Mouse (Mus musculus): Measurements from ENCODE around the gene Hapln4. TPM values are rescaled to one million over a fixed set of nuclear protein-coding genes. Genes with fewer than 3 reads are reported as not detected.

The Hapln4 gene
- polyA plus RNA-seq, 1 experiment = 0.74 TPM

DNA sequence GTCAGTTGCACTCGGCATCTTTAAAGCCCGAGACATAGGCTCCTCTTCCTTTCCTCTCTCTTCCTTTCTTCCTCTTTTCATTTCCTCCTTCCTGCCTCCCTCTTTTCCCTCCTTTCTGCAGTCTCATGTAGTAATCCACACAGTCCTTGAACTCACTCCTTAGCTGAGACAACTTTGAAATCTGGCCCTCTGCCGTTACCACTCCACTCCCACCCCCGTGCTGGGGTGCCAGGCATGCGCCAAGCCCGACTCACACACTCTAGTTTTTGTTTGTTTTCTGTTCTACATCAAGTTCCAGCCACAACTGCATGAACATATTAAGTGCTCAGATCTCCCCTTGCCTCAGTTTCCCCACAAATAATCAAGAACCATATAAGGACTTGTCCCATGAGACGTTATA is 21.7 kb downstream of the Hapln4 start:
- no peak for TF ChIP-seq POLR2A (IDR thresholded peaks at IDR 0.05; ENCODE audit: borderline replicate concordance, extremely low read depth, insufficient read depth, insufficient read length, poor library complexity, severe bottlenecking)
- TF ChIP-seq CTCF (IDR thresholded peaks at IDR 0.05; ENCODE audit: borderline replicate concordance, extremely low read depth, insufficient read depth, insufficient read length) = no peak
- no peak for DNase-seq (ENCODE audit: low read depth)

DNA sequence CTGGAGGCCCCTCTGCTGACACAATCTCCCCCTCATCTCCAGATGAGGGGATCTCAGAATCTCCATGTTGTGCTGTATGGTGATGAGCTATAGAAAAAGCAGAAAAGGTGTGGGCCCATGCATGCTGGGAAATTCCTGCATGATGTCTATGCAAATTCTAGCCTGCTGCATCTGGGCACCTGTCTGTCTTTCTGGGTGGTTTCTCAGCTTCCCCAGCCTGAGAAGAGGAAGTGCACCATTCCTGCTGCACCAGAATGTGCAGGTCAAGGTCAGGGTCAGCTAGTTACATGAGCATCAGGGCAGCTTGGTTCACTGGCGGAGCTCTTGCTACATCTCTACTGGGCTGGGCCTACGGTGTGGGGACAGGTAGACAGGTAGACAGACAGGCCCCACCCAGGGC is 27.2 kb downstream of the Hapln4 start:
- TF ChIP-seq CTCF (IDR thresholded peaks at IDR 0.05; ENCODE audit: borderline replicate concordance, extremely low read depth, insufficient read depth, insufficient read length) (no peak), POLR2A (IDR thresholded peaks at IDR 0.05; ENCODE audit: borderline replicate concordance, extremely low read depth, insufficient read depth, insufficient read length, poor library complexity, severe bottlenecking) (no peak)
- no peak for DNase-seq (ENCODE audit: low read depth)

DNA sequence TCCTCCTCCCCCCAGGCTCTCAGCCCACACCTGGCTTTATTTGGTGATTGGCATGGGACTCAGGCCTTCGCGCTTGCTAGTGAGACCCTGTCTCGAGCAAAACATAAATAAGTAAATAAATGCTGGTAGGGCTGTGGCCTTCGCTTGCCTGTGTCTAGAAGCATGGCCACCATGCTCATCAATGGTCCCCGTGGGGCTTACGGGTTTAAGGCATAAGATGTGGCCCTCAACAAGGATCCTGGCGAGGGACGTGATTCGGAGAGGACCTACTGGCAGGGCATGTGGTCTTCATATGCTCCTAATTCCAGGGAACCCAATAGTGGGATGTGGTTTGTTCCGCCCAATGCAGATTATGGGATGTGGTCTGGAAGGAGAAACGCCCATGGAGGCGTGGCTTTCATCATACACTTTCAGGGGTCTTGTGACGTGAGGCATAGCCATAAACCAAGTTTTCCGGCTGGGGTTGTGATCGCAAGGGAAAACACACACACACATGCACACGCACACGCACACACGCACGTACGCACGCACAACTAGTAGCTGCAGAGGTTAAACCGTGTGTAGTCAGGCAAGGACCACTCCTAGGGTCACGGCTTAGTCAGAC is 28.0 kb downstream of the Hapln4 start:
- TF ChIP-seq POLR2A (IDR thresholded peaks at IDR 0.05; ENCODE audit: borderline replicate concordance, extremely low read depth, insufficient read depth, insufficient read length, poor library complexity, severe bottlenecking) = no peak
- DNase-seq (ENCODE audit: low read depth) = no peak

DNA sequence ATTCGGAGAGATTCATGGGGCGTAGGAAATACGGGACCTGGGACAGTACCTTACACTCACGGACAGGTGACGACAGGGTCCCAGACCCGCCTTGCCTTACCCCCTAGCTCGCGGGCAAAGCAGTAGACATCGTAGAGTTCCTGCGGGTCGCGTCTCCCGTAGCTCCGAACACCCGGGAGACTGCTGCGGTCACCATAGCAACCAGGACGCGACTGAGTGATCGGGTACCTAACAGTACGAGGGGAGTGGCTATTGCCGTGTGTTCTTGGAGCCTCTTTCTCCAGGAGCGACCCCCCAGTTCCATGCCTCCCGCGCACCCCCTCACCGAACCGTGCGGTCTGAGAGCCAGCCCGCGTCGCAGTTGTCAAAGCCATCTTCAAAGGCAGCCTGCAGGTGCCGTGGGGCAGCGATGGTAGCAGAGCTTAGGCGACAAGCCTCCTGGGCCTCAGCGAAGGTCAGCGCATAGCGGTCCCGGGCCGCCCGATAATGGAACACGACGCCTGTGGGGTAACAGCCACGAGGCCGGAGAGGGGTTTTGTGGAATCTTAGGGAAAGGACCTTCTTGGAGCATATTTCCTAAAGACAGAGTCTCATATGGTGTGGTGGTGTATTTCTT is 29.3 kb downstream of the Hapln4 start:
- TF ChIP-seq POLR2A (IDR thresholded peaks at IDR 0.05; ENCODE audit: borderline replicate concordance, extremely low read depth, insufficient read depth, insufficient read length, poor library complexity, severe bottlenecking) (no peak), CTCF (IDR thresholded peaks at IDR 0.05; ENCODE audit: borderline replicate concordance, extremely low read depth, insufficient read depth, insufficient read length) (no peak)
- peak; percentile 54 for DNase-seq (ENCODE audit: low read depth)

DNA sequence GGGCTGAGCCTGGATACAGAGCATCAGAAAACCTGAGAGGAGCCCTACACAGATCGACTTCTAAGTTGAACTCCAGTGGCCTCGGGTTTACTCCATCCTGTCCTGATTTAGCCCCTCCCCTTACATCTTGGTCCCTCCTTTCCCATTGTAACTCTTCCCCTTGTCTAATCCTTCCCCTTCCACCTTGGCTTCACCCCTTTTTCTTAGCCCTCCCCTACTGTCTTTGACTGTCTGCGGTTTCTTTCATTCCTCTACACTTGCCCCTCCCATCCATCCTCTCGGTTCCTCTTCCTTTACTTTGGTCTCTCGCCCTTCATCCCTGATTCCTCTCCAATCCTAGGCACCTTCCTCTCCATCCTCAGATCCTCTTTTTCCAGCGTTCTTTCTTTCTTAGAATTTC is 31.2 kb downstream of the Hapln4 start:
- no peak for DNase-seq (ENCODE audit: low read depth)
- no peak for TF ChIP-seq POLR2A (IDR thresholded peaks at IDR 0.05; ENCODE audit: borderline replicate concordance, extremely low read depth, insufficient read depth, insufficient read length, poor library complexity, severe bottlenecking)
- no peak for TF ChIP-seq CTCF (IDR thresholded peaks at IDR 0.05; ENCODE audit: borderline replicate concordance, extremely low read depth, insufficient read depth, insufficient read length)

DNA sequence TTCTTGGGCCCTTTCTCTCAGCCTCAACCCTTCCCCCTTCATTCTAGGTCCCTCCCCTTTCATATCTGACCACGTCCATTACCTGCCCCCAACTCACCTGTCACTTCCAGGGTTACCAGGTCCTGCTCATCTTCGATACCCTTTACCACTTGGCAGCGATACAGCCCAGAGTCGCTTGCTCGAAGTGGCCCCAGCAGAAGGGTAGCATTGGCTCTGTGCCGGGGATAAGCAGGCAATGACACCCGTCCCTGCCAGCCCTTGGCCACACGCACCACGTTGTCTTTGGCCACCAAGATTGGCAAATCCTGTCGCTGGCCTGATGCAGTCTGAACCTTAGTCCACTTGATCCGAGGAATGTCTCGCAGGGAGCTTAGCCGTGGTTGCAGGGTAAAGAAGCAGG is 31.6 kb downstream of the Hapln4 start:
- no peak for DNase-seq (ENCODE audit: low read depth)
- TF ChIP-seq CTCF (IDR thresholded peaks at IDR 0.05; ENCODE audit: borderline replicate concordance, extremely low read depth, insufficient read depth, insufficient read length) = no peak
- TF ChIP-seq POLR2A (IDR thresholded peaks at IDR 0.05; ENCODE audit: borderline replicate concordance, extremely low read depth, insufficient read depth, insufficient read length, poor library complexity, severe bottlenecking) = no peak

DNA sequence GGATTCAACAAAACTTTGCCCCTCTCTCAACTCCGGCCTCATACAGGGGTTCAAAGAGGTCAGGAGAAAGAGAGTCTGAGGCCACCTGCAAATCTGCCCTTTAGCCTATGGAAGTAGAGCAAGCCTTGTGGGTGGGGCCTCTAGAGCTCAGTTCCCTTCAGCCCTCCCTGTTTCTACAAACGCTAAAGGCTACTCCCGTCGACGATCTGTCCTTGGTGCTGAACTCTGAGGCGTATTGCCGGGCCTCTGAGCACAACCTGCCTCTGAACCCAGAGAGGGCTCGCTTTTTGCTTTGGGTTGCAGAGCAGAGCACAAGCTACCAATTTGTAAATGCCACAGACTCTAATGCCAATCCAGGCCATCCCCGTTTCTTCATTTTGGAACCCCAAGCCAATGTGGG is 34.4 kb downstream of the Hapln4 start:
- no peak for TF ChIP-seq CTCF (IDR thresholded peaks at IDR 0.05; ENCODE audit: borderline replicate concordance, extremely low read depth, insufficient read depth, insufficient read length)
- no peak for TF ChIP-seq POLR2A (IDR thresholded peaks at IDR 0.05; ENCODE audit: borderline replicate concordance, extremely low read depth, insufficient read depth, insufficient read length, poor library complexity, severe bottlenecking)
- no peak for DNase-seq (ENCODE audit: low read depth)

DNA sequence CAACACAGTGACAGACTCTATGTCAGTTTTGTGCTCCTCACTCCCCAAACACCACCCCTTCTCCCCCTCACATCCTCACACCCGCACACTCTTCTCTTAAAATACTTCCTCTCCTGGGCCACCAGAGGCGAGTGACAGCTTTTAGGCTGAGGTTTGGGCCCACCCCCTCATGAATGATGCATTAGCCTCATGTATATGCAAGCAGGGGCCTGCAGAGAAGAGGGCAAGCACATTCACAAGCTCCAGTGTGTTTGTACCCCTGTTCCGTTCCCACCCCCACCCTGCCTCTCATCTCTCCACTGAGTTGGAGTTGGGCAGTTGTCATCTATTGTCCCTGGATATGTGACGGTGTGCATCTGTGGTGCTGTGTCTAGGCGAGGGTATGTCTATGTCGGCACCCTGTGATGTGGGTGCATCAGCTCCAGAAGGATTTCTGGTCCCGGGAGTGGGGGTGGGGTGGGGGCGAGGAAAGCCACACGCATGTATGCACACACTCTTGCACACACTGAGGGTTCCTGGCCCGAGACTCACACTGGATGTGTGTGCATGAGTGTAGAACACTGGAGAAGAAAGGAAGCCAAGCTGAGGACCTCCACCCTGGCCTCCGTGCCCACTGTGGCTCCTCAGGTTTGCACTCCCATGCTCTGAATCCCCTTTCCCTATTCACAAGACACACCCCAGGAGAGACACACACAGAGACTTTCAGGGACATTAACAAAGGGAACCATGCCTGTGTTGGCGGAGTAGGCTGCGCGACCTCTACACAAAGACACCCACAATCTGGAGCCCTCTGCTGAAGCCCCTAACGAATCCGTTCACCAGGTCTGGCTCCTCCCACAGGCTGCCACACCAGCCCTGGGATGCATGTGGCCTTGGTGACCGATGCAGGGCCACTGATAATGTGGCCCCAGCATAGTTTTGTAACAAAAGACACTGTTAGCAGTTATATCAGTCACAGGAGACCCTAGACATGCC is 35.8 kb downstream of the Hapln4 start:
- peak; percentile 97 for DNase-seq (ENCODE audit: low read depth)
- TF ChIP-seq CTCF (IDR thresholded peaks at IDR 0.05; ENCODE audit: borderline replicate concordance, extremely low read depth, insufficient read depth, insufficient read length) (peak; percentile 49; the same call in 1 of the 2 replicates), POLR2A (IDR thresholded peaks at IDR 0.05; ENCODE audit: borderline replicate concordance, extremely low read depth, insufficient read depth, insufficient read length, poor library complexity, severe bottlenecking) (peak; percentile 59; the same call in 1 of the 2 replicates)

DNA sequence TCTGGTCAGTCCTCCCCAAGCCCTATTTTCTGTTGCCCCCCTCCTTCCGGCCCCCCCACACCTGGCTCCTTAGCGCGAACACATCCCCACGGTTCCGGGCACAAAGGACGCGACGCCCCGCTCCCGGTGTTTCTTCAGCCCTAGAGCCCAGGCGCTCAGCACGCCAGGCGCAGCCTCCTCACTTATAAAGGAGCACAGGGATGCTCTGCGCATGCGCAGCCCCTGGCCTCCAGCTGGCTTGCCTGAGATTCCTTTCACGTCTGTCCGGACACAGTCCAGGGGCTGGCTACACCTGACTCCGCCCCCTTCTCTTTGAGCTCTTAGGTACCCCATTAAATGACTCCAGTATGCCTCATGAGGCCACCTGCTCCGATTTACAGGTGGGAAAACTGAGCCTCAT is 37.4 kb downstream of the Hapln4 start, which contains the start of gene Ncan:
Gene Ncan, minus strand, starts transcription at position 207 of the 400 bp plus-strand sequence.
- peak; percentile 96 for DNase-seq (ENCODE audit: low read depth)
- TF ChIP-seq CTCF (IDR thresholded peaks at IDR 0.05; ENCODE audit: borderline replicate concordance, extremely low read depth, insufficient read depth, insufficient read length) = no peak
- TF ChIP-seq POLR2A (IDR thresholded peaks at IDR 0.05; ENCODE audit: borderline replicate concordance, extremely low read depth, insufficient read depth, insufficient read length, poor library complexity, severe bottlenecking) = peak; percentile 98

DNA sequence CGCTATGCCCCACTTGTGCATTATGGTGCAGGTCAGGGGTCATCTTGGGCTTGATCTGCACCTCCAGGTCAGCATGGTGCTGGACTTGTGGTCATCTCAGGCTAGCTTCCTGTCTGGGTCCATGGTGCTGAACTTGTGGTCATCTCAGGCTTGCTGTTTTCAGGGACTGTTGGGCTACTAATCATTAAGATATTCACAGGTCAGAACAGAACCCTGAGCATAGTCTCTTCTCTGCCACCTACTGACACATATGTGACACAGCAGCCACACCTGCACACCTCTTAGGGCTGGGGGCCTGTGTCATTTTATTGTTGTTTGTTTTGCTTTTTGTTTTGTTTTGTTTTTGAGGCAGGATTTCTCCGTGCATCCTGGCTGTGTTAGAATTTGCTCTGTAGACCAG is 39.6 kb downstream of the Hapln4 start:
- DNase-seq (ENCODE audit: low read depth) = no peak
- TF ChIP-seq CTCF (IDR thresholded peaks at IDR 0.05; ENCODE audit: borderline replicate concordance, extremely low read depth, insufficient read depth, insufficient read length) (peak; percentile 49; the same call in 1 of the 2 replicates), POLR2A (IDR thresholded peaks at IDR 0.05; ENCODE audit: borderline replicate concordance, extremely low read depth, insufficient read depth, insufficient read length, poor library complexity, severe bottlenecking) (no peak)

DNA sequence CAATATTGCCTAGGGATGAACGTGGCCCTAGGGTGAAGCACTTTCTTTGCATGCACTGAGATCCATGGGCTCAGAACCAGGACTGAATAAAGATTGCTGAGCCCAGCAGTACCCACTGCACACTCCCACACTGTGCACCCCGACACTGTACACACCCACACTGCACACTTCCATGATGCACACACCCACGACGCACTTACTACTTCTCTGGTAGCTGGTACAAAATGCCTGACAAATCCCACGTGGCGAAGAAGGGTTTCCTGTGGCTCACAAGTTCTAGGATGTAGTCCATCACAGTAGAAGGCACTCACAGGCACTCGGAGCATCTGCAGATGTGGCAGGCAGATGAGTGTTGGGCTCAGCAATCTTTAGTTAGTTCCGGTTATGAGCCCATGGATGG is 41.7 kb downstream of the Hapln4 start:
- DNase-seq (ENCODE audit: low read depth) = no peak
- no peak for TF ChIP-seq POLR2A (IDR thresholded peaks at IDR 0.05; ENCODE audit: borderline replicate concordance, extremely low read depth, insufficient read depth, insufficient read length, poor library complexity, severe bottlenecking)
- TF ChIP-seq CTCF (IDR thresholded peaks at IDR 0.05; ENCODE audit: borderline replicate concordance, extremely low read depth, insufficient read depth, insufficient read length) = no peak
